Mouse (Mus musculus) brain, embryonic 14.5 days (tissue): ENCODE measurements at regions not wholly inside any gene's neighbourhood (a gene's known extent, or its start where the extent isn't known, plus 50 kb on each side); places are given as distances from the start of the nearest gene placed in this dataset.

ENCODE experiments used
- CTCF ChIP-seq: fragments of 200-500 bp; IDR thresholded peaks from 2 replicates; pipeline ENCODE4 v1.5.1; 2012; ENCODE audit warnings: inconsistent platforms, mild to moderate bottlenecking, moderate library complexity, borderline replicate concordance; ENCODE audit not compliant: insufficient read depth, insufficient read length; ENCODE audit errors: extremely low read depth
- POLR2A ChIP-seq: fragments of 200-500 bp; IDR thresholded peaks from 2 replicates; pipeline ENCODE4 v1.6.1; 2012; ENCODE audit warnings: mild to moderate bottlenecking, inconsistent platforms, borderline replicate concordance; ENCODE audit not compliant: poor library complexity, insufficient read depth, insufficient read length, severe bottlenecking; ENCODE audit errors: extremely low read depth

DNA sequence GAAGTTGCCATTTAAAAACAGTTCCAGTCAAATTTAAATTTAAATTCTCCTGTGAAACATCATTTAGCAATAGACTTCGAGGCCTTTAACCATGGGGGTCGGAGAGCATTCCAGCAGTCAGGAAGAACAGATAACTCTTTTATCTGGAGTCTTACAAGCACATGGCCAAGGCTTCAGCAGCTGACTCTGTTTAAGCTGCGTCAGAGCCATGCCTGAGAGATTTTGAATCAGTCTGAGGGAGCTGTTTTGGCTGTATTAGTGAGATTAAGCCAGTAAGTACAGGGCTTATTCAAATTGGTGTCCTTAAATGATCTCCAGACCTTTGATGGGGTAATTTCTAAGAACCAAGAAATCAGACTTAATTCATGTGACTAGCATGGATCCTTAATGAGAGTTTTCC is 665.5 kb downstream of the Epha4 start:
- no peak for TF ChIP-seq CTCF
- no peak for TF ChIP-seq POLR2A
